Mouse (Mus musculus) retina, postnatal 7 days (tissue): ENCODE results near the gene Lif.

Source experiments
- DNase-seq: peaks from one replicate; pipeline ENCODE4 v3.0.0-alpha.2; 2012; ENCODE audit warnings: low read depth, low spot score

Gene Lif

DNA sequence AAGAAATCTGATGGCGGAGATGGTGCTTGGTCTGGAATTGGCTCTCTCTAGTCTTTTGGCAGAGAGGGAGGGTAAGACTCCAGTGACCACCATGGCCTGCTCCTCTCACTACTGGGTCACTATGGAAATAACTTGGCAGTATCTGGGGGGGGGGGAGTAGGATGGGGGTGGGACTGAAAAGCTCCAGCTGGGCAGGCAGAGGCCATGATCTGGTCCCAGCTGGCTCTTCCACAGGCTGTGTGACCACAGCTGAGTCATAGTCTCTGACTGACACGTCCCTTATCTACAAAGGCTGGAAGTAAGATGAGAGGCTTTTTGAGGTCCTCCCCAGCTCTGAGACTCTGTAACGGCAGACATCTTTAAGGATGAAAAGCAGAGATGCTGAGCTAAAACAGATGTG is 40.4 kb downstream of the Lif start:
- no peak for DNase-seq

DNA sequence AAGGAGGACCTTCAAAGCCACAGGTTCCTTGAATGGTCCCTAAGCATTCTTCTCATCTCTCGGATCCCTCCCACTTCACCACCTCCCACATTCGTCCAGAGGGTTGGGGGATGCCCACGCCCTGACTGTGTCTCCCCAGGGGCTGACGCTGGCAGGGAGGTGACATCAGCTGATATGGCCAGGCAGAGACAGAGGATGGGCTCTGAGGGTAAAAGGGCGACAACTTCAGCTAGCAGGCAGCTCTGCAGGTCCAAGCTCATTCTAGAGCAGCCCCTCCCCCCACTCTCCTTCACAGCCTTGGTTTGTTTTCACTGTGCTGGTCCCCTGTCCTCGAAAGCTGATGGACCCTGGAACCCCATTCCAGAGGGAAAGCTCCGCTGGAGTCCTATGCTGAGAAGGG is 41.3 kb downstream of the Lif start:
- DNase-seq = no peak

GRCm38 (mm10) chr11:4299191-4299590 is 41.8 kb downstream of the Lif start:
- no peak for DNase-seq

DNA sequence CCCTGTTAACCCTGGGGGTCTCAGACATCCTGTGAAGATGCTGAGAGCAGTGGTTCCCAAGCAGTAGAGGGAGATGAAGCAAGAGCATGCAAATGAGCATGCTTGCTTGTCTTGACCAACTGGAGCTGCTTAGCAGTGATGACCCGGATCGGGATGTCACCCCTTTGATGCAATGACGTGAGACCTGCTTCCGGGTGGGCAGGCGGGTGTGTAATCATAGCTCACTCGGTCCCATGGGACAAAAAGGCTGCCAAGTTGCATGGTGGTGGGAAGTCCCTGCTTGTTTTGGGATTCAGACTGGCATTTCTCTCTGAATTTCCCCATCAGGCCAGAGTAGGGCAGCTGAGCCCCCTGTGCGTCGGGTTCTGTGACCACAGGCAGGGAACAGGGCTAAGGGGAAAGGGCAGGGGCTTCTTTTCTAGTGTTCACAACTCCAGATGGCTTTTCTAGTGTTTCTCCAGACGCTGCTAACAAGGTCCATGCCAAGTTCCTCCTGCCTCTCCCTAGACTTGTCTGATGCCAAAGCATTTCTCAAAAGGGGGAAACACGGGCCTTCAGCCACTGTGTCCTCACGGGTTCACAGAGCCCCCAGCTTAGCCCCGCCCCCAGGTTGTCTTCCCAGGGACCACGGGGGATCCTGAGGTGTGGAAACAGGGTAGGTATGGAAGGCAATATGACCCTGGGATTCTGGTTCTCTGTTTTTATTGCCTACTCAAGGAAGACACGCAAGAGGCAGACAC is 42.5 kb downstream of the Lif start:
- no peak for DNase-seq

DNA sequence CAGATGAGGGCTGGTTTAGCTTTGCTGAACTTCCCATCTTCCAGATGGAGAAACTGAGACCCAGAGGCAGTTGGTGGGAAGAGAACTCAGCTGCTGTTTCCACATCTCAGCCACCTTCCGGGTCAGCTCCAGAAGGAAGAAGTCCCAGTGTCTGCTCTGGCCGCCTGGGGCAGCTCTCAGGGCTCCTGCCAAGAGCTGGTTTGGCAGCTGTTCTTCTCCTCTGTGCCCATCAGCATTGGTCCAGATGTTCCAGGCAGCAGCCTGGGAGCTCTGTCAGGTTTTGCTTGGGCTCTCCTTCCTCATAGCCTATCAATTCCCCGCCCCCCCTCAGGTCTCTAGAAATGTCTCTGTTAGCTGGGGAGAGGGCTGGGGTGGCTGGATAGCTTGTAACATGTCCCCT is 43.3 kb downstream of the Lif start:
- no peak for DNase-seq

DNA sequence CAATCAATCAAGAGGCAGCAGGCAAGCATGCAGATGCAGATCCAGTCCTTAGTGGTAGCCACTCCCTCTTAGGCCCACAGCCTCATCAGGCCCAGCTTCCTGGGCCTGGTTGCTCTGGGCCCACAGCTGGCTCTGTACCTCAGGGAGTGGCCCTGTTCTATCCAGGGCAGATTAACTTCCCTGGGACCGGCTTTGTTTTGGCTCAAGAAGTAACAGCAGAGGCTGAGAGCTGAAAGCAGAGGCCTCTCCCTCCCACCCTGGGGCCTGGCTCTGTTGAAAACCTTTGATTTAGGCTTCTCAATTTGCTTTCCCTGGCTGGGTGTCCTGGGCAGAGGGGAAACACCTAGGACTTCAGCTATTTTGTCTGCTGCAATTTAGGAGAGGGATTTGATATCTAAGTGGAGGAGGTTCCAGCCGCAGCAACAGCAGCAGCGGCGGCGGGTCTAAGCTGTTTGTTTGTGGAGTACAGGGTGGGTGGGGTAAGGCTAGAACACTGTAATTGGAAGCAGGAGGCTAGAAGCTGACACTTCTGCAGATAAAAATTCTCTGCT is 45.1 kb downstream of the Lif start:
- DNase-seq = no peak

DNA sequence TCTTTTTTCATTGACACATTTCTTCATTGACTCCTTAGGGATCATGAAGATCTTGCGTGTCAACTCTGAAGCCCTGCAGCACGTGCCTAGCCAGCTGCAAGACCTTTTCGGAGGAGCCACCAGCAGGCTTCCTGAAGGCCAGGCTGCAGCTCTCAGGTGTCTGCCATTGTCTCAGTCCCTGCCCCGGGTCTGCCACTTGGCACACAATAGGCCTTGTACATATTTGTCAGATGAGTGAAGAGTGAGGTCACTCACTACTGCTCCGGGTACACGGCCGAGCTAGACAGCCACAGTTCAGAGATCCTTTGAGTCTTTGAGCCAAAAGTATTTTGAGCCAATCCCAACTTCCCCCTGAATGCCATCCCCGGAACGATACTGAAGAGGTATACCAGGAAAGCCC is 45.7 kb downstream of the Lif start:
- no peak for DNase-seq

DNA sequence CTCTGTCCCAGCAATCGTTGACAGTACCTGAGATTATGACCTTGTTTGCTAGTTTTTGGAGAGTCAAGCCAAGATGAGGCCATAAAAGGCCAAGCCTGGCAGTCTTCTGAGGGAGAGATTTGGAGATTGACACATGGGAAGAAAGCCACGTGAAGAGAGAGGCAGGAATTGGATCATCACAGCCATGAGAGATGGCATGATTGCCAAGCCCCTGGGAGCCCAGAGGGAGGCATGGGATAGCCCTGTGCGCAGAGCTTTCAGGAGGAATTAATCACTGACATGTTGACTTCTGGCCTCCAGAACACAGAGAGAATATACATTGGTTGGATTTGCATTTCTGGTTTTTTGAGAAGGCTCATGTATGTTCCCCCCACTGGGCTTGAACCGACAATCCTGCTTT is 46.8 kb downstream of the Lif start:
- no peak for DNase-seq

- no peak for DNase-seq
These were observed 47.7 kb downstream of the Lif start for GRCm38 (mm10) chr11:4305090-4305489.

GRCm38 (mm10) chr11:4306086-4306485 is 48.7 kb downstream of the Lif start:
- DNase-seq = no peak

DNA sequence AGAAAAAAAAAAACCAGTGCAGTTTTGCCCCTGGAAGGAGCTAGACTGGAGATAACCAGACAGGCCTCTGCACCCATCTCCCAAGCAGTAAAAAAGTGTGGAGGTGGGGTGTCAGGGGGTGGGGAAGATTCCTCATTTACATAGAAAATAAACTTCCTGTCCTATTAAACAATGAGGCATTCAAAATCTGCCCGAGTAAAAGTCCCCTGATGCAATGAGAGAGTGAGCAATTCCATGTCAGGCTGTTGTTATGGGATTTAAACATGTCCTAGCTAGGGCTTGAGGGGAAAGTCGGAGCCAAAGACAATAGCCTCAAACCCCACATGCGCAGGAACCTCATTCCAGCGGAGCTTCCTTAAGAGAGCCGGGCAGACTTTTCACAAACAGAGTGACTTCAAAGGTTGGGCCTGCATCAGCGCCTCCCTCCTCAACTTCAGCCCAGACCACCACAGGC is 50.7 kb downstream of the Lif start:
- no peak for DNase-seq

GRCm38 (mm10) chr11:4308514-4309450 is 51.4 kb downstream of the Lif start:
- DNase-seq = no peak

DNA sequence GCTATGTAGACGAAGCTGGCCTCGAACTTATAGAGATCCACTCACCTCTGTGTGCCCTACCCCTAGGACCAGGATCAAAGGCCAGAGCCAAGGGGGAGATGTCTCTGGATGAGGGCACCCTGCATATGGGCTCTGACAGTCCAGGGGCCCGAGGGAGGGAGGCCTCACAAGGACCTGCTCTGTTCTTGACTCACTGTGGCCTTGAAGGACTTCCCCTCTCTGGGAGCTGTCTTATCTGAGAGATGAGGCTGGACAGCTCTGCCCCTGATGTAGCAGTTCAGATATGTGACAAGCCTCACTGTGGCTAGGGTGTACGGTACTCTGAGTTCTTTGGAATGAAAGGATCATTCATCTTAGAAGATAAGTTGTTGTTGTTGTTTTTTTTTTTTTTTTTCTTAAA is 52.3 kb downstream of the Lif start:
- DNase-seq = no peak

GRCm38 (mm10) chr11:4310324-4310723 is 53.0 kb downstream of the Lif start:
- no peak for DNase-seq

- DNase-seq = no peak
These were observed 54.8 kb downstream of the Lif start for GRCm38 (mm10) chr11:4312180-4312579.

GRCm38 (mm10) chr11:4317287-4317686 is 59.9 kb downstream of the Lif start:
- DNase-seq = no peak

- DNase-seq = no peak
These were observed 60.7 kb downstream of the Lif start for GRCm38 (mm10) chr11:4318011-4318410.

DNA sequence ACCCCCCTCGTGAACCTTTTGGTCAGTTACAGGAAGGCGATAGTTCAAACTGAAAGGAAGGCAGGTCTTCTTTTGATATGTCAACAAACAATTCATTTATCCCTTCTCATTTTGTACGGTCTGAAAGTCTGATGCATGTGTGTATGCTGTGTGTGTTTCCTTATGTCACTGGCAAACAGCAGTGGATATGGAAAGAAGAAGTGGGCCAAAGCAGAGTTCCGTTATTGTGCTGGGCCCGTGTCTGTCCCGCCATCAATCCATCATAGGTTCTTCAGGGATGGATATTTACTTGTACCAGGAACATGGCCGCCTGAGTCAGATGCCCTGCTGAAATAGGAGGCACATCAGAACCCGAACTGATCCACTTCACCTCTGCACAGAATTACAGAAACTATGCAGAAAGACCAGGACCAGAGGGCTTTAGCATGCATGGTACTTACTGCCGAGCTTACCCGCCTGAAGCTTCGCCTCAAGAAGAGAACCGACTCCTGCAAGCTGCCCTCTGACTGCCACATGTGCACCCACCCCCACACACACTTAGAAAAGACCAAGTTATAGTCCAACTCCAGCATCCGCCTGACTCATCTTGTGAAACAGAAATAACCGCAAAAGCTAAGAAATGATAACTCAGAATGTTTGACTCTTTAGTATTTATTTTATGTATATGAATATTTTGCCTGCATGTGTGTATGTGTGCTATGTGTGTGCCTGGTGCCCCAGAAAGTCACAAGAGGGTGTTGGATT is 62.0 kb downstream of the Lif start:
- DNase-seq = no peak

GRCm38 (mm10) chr11:4320876-4321275 is 63.5 kb downstream of the Lif start:
- DNase-seq = no peak
